In the genomic region with DNA sequence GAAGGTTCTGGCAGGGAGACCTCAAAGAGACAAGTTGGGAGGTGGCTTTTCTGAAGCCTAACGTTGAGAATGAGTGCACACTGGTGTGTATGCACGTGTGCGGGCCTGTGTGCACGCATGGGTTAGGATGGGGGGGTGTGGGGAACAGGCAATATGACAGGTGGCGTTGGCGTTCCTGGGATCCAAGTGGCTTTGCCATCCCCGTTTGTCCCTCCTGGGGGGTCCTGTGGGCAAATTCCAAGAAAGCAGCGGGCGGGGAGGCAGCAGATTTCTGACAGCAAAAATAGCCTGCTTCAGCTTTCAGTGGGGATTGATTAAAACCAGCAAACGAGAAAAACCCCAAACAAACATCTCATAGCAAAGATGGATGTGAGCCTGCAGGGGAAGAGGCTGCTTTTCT, we compare ENCODE assay signal across 23 mouse cellular contexts. TPM values are rescaled to one million over a fixed set of nuclear protein-coding genes. Genes with fewer than 3 reads are reported as not detected.
DNase-seq lines count a peak whose midpoint lies in the region; ATAC-seq and TF ChIP-seq lines count a peak whose summit lies in the region.
"Had no signal": no experiment of that assay in that cellular context is flagged by ENCODE, and none has a peak within 500 bp of the region (broad histone marks: within the 10 kb centered on the region; RNA-seq: fewer than 3 reads in every experiment).

No protein-coding gene starts in this region.

- no peak for ATAC-seq in cerebellum, adult (ENCODE audit: insufficient number of reproducible peaks, low FRiP score, low TSS enrichment)
- ATAC-seq: activated CD4-positive, CD25-positive, alpha-beta regulatory T cell, adult 4 months; forebrain, embryonic 16.5 days; Patski had no signal

- H3K4me3 ChIP-seq in gastrocnemius, adult 2 months = no peak overlapping the region
- H3K4me3 ChIP-seq: embryonic facial prominence, embryonic 15.5 days; erythroblast, embryonic 14.5 days; heart, embryonic 12.5 days; hindbrain, embryonic 12.5 days had no signal

- intact Hi-C loops in heart, postnatal 14 days (cut with DNase I) = no loop called here
- intact Hi-C loops in gastrocnemius, adult 2 months (cut with DNase I) = no loop called here

- H3K27ac ChIP-seq in gastrocnemius, adult 2 months = no peak overlapping the region
- H3K27ac ChIP-seq: embryonic facial prominence, embryonic 15.5 days; hindbrain, embryonic 12.5 days had no signal

- no peak for TF ChIP-seq CTCF in gastrocnemius, adult 2 months (IDR thresholded peaks at IDR 0.05)

- peak; percentile 66 for DNase-seq in cerebellum, adult 11-12 months
- DNase-seq in brain, adult 2 months (ENCODE audit: low read depth, low spot score) = peak; percentile 57
- peak; percentile 32 for DNase-seq in cerebellum, adult 8-10 months
- DNase-seq in cerebellum, postnatal 14 days = peak; percentile 78 to 89
- DNase-seq in right cerebral cortex, postnatal 36 days (ENCODE audit: low spot score in 2 of 2) = no peak
- DNase-seq in heart, postnatal 14 days = no peak
- no peak for DNase-seq in gastrocnemius, adult 2 months
- DNase-seq: adrenal gland, postnatal 14 days; gastrocnemius, postnatal 14 days; heart, postnatal 36 days; kidney, adult 11 months; kidney, adult 9 months had no signal

RNA-seq across cellular contexts. Expression of a gene that starts 35.3 kb away (rescaled TPM):
- not detected for total RNA-seq in heart, postnatal 14 days (2021)
- total RNA-seq in gastrocnemius, adult 2 months (2021) = not detected
- total RNA-seq: adrenal gland, adult 18-20 months; adrenal gland, postnatal 14 days; CH12.LX; gastrocnemius, postnatal 14 days; heart, adult 8-10 months; heart, postnatal 36 days had no signal

Comparison
In these comparisons a context has a peak if more than half of its experiments do, and no peak if none do; other contexts are left out.
1. DNase-seq: peak in cerebellum, adult 11-12 months (single experiment), brain, adult 2 months (single experiment), cerebellum, adult 8-10 months (single experiment) and cerebellum, postnatal 14 days (2 of 2); none in right cerebral cortex, postnatal 36 days (0 of 2), heart, postnatal 14 days (0 of 2) and gastrocnemius, adult 2 months (single experiment).